Mouse (Mus musculus) testis, postnatal 14 days (tissue): ENCODE data around the gene Aadat.
A peak's percentile ranks its signal among the peaks of the same experiment; 100 is the strongest.
"Not testable (repeated sequence)": the region's sequence is repeated elsewhere in the genome, so short reads cannot be mapped to it uniquely, and the experiment has no call there.

Experiments used
- DNase-seq: peaks from one replicate; pipeline ENCODE4 v3.0.0; 2021; ENCODE audit warnings: low spot score

Gene Aadat

GRCm38 (mm10) chr8:60505653-60506521, at the start of gene Aadat:
Gene Aadat (plus strand): TSS chr8:60505932.
- peak; percentile 22 for DNase-seq

- peak; percentile 11 for DNase-seq
Measured at GRCm38 (mm10) chr8:60466686-60467335, 38.9 kb upstream of the Aadat start.

GRCm38 (mm10) chr8:60490147-60490546, 15.6 kb upstream of the Aadat start:
- DNase-seq = no peak

- DNase-seq = no peak
Measured at GRCm38 (mm10) chr8:60491871-60492270, 13.9 kb upstream of the Aadat start.

- no peak for DNase-seq
Measured at GRCm38 (mm10) chr8:60492471-60492870, 13.3 kb upstream of the Aadat start.

GRCm38 (mm10) chr8:60494606-60495005, 11.1 kb upstream of the Aadat start:
- no peak for DNase-seq

GRCm38 (mm10) chr8:60495046-60495445, 10.7 kb upstream of the Aadat start:
- not testable (repeated sequence) for DNase-seq

GRCm38 (mm10) chr8:60503098-60503497, 2.6 kb upstream of the Aadat start, which contains the start of gene Gm10283:
Gene Gm10283 (minus strand): TSS chr8:60503198.
- no peak for DNase-seq

GRCm38 (mm10) chr8:60518286-60518685, 12.6 kb downstream of the Aadat start:
- DNase-seq = no peak

- DNase-seq = no peak
Measured at GRCm38 (mm10) chr8:60534945-60535344, 29.2 kb downstream of the Aadat start.

- DNase-seq = no peak
Measured at GRCm38 (mm10) chr8:60566783-60567182, 61.1 kb downstream of the Aadat start.

- no peak for DNase-seq
Measured at GRCm38 (mm10) chr8:60577231-60577630, 71.5 kb downstream of the Aadat start.

- no peak for DNase-seq
Measured at GRCm38 (mm10) chr8:60583369-60583768, 77.6 kb downstream of the Aadat start.

GRCm38 (mm10) chr8:60591352-60592105, 85.8 kb downstream of the Aadat start:
- not testable (repeated sequence) for DNase-seq

- no peak for DNase-seq
Measured at GRCm38 (mm10) chr8:60594761-60595160, 89.0 kb downstream of the Aadat start.
